Mouse (Mus musculus) liver, embryonic 16.5 days (tissue): Measurements from ENCODE around the gene Aqp6. TPM values are rescaled to one million over a fixed set of nuclear protein-coding genes. Genes with fewer than 3 reads are reported as not detected.

Source experiments
- ATAC-seq: fragments of 200-750 bp; cut with Nextera tagmentation; 2 replicates; pipeline ENCODE4 v1.8.0; 2017; ENCODE audit warnings: low read depth, mild to moderate bottlenecking, moderate number of reproducible peaks, moderate library complexity
- H3K27ac ChIP-seq: fragments of 300-500 bp; sonication (generic); 2 replicates; pipeline ENCODE4 v1.5.1; 2014; ENCODE audit warnings: mild to moderate bottlenecking, low read length
- H3K27me3 ChIP-seq: fragments of 300-500 bp; sonication (generic); 2 replicates; pipeline ENCODE4 v1.6.1; 2014; ENCODE audit warnings: low read depth, low read length, mixed read lengths; ENCODE audit not compliant: control insufficient read depth, insufficient read depth
- H3K36me3 ChIP-seq: fragments of 300-500 bp; sonication (generic); 2 replicates; pipeline ENCODE4 v1.6.1; 2014; ENCODE audit warnings: mild to moderate bottlenecking; ENCODE audit not compliant: control insufficient read depth, insufficient read depth
- H3K4me1 ChIP-seq: fragments of 300-500 bp; sonication (generic); 2 replicates; pipeline ENCODE4 v1.6.1; 2014; ENCODE audit warnings: low read depth, low read length, mixed read lengths; ENCODE audit not compliant: control insufficient read depth
- H3K4me2 ChIP-seq: fragments of 300-500 bp; sonication (generic); 2 replicates; pipeline ENCODE4 v1.6.1; 2014; ENCODE audit warnings: low read depth, low read length, mixed read lengths
- H3K4me3 ChIP-seq: fragments of 300-500 bp; sonication (generic); 2 replicates; pipeline ENCODE4 v1.5.1; 2014; ENCODE audit warnings: low read depth, mild to moderate bottlenecking, low read length
- H3K9ac ChIP-seq: fragments of 300-500 bp; sonication (generic); 2 replicates; pipeline ENCODE4 v1.6.1; 2014; ENCODE audit warnings: low read depth, low read length
- H3K9me3 ChIP-seq: fragments of 300-500 bp; sonication (generic); replicated peaks from 2 replicates; pipeline ENCODE4 v1.6.1; 2016; ENCODE audit warnings: low read length; ENCODE audit not compliant: control insufficient read depth
- WGBS: fragments of 180-500 bp; shearing (Covaris S2); extraction: QIAGEN DNeasy Blood & Tissue Kit; methylation state at CpG from one replicate; pipeline ENCODE4 v1.1.7; 2014; ENCODE audit not compliant: insufficient replicate concordance; 5-methylcytosine and 5-hydroxymethylcytosine counted together
- polyA plus RNA-seq: library from polyadenylated mRNA; unstranded; fragments of >200 nt; fragmentation: Nextera tagmentation; extraction: Ambion mirVana; gene quantifications from 2 replicates; pipeline ENCODE4 v1.2.1, GENCODE M21; 2015

Aqp6 gene
- polyA plus RNA-seq, 1 experiment from 2014 or later, result not detected

GRCm38 (mm10) chr15:99605595-99605994, 4.4 kb downstream of the Aqp6 start:
- no peak overlapping the region for H3K4me3 ChIP-seq
- WGBS, result 66% methylated on average over 3 of the region's 3 CpGs
- peaks cover 25% of the 10 kb centered on the region for H3K27me3 ChIP-seq
- H3K36me3 ChIP-seq, result no peaks in the 10 kb centered on the region
- H3K9ac ChIP-seq, result no peak overlapping the region
- H3K4me2 ChIP-seq, result no peak overlapping the region
- no peak overlapping the region for H3K27ac ChIP-seq
- peaks cover 12% of the 10 kb centered on the region for H3K4me1 ChIP-seq
- no peaks in the 10 kb centered on the region for H3K9me3 ChIP-seq
- no peak for ATAC-seq

GRCm38 (mm10) chr15:99606515-99606914, 5.3 kb downstream of the Aqp6 start:
- Histone ChIP-seq H3K36me3 (no peaks in the 10 kb centered on the region), H3K27me3 (peaks cover 15% of the 10 kb centered on the region), H3K4me3 (no peak overlapping the region), H3K27ac (no peak overlapping the region), H3K4me1 (peaks cover 12% of the 10 kb centered on the region), H3K4me2 (no peak overlapping the region), H3K9ac (no peak overlapping the region), H3K9me3 (no peaks in the 10 kb centered on the region)
- peak; percentile 66; the same call in 1 of the 2 replicates for ATAC-seq
- WGBS, result 18% methylated on average over 5 of the region's 5 CpGs

- ATAC-seq, result no peak
- WGBS, result 25% methylated on average over 10 of the region's 10 CpGs
- Histone ChIP-seq H3K4me3 (no peak overlapping the region), H3K4me1 (peaks cover 12% of the 10 kb centered on the region), H3K36me3 (no peaks in the 10 kb centered on the region), H3K27me3 (peaks cover 13% of the 10 kb centered on the region), H3K9me3 (0 out of 2 replicates have a peak, but pooled peaks cover 1% of the 10 kb centered on the region), H3K9ac (no peak overlapping the region), H3K4me2 (no peak overlapping the region), H3K27ac (no peak overlapping the region)
Observed at GRCm38 (mm10) chr15:99607388-99608113, 6.4 kb downstream of the Aqp6 start.

- WGBS, result 61% methylated on average over 13 of the region's 13 CpGs
Observed at GRCm38 (mm10) chr15:99608382-99609125, 7.4 kb downstream of the Aqp6 start.

GRCm38 (mm10) chr15:99611563-99611962, 10.4 kb downstream of the Aqp6 start:
- no peaks in the 10 kb centered on the region for H3K36me3 ChIP-seq
- H3K27me3 ChIP-seq, result peaks cover 14% of the 10 kb centered on the region
- no peak for ATAC-seq

More at GRCm38 (mm10) chr15:99608382-99609125, 7.4 kb downstream of the Aqp6 start:
- Histone ChIP-seq H3K9ac (no peak overlapping the region), H3K27me3 (peaks cover 8% of the 10 kb centered on the region; the same call in 1 of the 2 replicates), H3K4me3 (no peak overlapping the region), H3K27ac (no peak overlapping the region), H3K9me3 (0 out of 2 replicates have a peak, but pooled peaks cover 2% of the 10 kb centered on the region), H3K4me1 (peaks cover 12% of the 10 kb centered on the region), H3K4me2 (no peak overlapping the region), H3K36me3 (no peaks in the 10 kb centered on the region)
- peak; percentile 43; the same call in 1 of the 2 replicates for ATAC-seq

GRCm38 (mm10) chr15:99614273-99614672, 13.1 kb downstream of the Aqp6 start:
- H3K4me1 ChIP-seq, result no peaks in the 10 kb centered on the region
- no peak overlapping the region for H3K4me2 ChIP-seq
- no peak overlapping the region for H3K9ac ChIP-seq
- 68% methylated on average over 13 of the region's 13 CpGs for WGBS
- H3K27ac ChIP-seq, result no peak overlapping the region
- H3K4me3 ChIP-seq, result no peak overlapping the region
- no peak for ATAC-seq
- H3K27me3 ChIP-seq, result peaks cover 12% of the 10 kb centered on the region
- 0 out of 2 replicates have a peak, but pooled peaks cover 2% of the 10 kb centered on the region for H3K9me3 ChIP-seq
- H3K36me3 ChIP-seq, result no peaks in the 10 kb centered on the region

More at GRCm38 (mm10) chr15:99611563-99611962, 10.4 kb downstream of the Aqp6 start:
- WGBS, result 67% methylated on average over 7 of the region's 7 CpGs
- Histone ChIP-seq H3K9me3 (0 out of 2 replicates have a peak, but pooled peaks cover 2% of the 10 kb centered on the region), H3K9ac (no peak overlapping the region), H3K4me1 (peaks cover 7% of the 10 kb centered on the region), H3K4me3 (no peak overlapping the region), H3K27ac (no peak overlapping the region), H3K4me2 (no peak overlapping the region)

GRCm38 (mm10) chr15:99614753-99615152, 13.6 kb downstream of the Aqp6 start:
- Histone ChIP-seq H3K9me3 (0 out of 2 replicates have a peak, but pooled peaks cover 2% of the 10 kb centered on the region), H3K4me3 (no peak overlapping the region), H3K36me3 (peaks cover 2% of the 10 kb centered on the region; the same call in 1 of the 2 replicates), H3K27me3 (peaks cover 12% of the 10 kb centered on the region), H3K4me2 (no peak overlapping the region), H3K9ac (no peak overlapping the region), H3K4me1 (no peaks in the 10 kb centered on the region), H3K27ac (no peak overlapping the region)
- ATAC-seq, result no peak
- WGBS, result 16% methylated on average over 12 of the region's 12 CpGs

GRCm38 (mm10) chr15:99615246-99615645, 14.0 kb downstream of the Aqp6 start:
- no peak for ATAC-seq

More at GRCm38 (mm10) chr15:99615246-99615645, 14.0 kb downstream of the Aqp6 start:
- peaks cover 12% of the 10 kb centered on the region for H3K27me3 ChIP-seq
- H3K36me3 ChIP-seq, result peaks cover 6% of the 10 kb centered on the region; the same call in 1 of the 2 replicates
- no peak overlapping the region for H3K9ac ChIP-seq
- no peak overlapping the region for H3K4me2 ChIP-seq
- 0 out of 2 replicates have a peak, but pooled peaks cover 2% of the 10 kb centered on the region for H3K9me3 ChIP-seq
- H3K4me3 ChIP-seq, result no peak overlapping the region
- no peaks in the 10 kb centered on the region for H3K4me1 ChIP-seq
- no peak overlapping the region for H3K27ac ChIP-seq
- 51% methylated on average over 9 of the region's 9 CpGs for WGBS
